Mouse (Mus musculus) liver, embryonic 13.5 days (tissue): ENCODE measurements around the gene Atf2. TPM values are rescaled to one million over a fixed set of nuclear protein-coding genes. Genes with fewer than 3 reads are reported as not detected.

Source experiments
- ATAC-seq: fragments of 200-750 bp; cut with Nextera tagmentation; 2 replicates; pipeline ENCODE4 v1.8.0; 2017; ENCODE audit warnings: low read depth, mild to moderate bottlenecking, moderate number of reproducible peaks, moderate library complexity
- DNase-seq: peaks from one replicate; pipeline ENCODE4 v3.0.0; 2022
- H3K27ac ChIP-seq: fragments of 300-500 bp; sonication (generic); 2 replicates; pipeline ENCODE4 v1.5.1; 2015; ENCODE audit warnings: moderate library complexity, mild to moderate bottlenecking, inconsistent platforms
- H3K27me3 ChIP-seq: fragments of 300-500 bp; sonication (generic); 2 replicates; pipeline ENCODE4 v1.6.1; 2015; ENCODE audit warnings: mild to moderate bottlenecking, inconsistent platforms
- H3K36me3 ChIP-seq: fragments of 300-500 bp; sonication (generic); 2 replicates; pipeline ENCODE4 v1.6.1; 2015; ENCODE audit warnings: mild to moderate bottlenecking, inconsistent platforms
- H3K4me1 ChIP-seq: fragments of 300-500 bp; sonication (generic); replicated peaks from 2 replicates; pipeline ENCODE4 v1.6.1; 2015; ENCODE audit warnings: inconsistent platforms
- H3K4me2 ChIP-seq: fragments of 300-500 bp; sonication (generic); 2 replicates; pipeline ENCODE4 v1.6.1; 2015; ENCODE audit warnings: inconsistent platforms, mild to moderate bottlenecking, moderate library complexity
- H3K4me3 ChIP-seq: fragments of 300-500 bp; sonication (generic); replicated peaks from 2 replicates; pipeline ENCODE4 v1.5.1; 2015; ENCODE audit warnings: mild to moderate bottlenecking, inconsistent platforms
- H3K9ac ChIP-seq: fragments of 300-500 bp; sonication (generic); 2 replicates; pipeline ENCODE4 v1.6.1; 2015; ENCODE audit warnings: mild to moderate bottlenecking, inconsistent platforms
- H3K9me3 ChIP-seq: fragments of 300-500 bp; sonication (generic); replicated peaks from 2 replicates; pipeline ENCODE4 v1.6.1; 2016; ENCODE audit warnings: inconsistent platforms
- whole genome bisulfite sequencing: fragments of 180-500 bp; shearing (Covaris S2); methylation state at CpG from one replicate; pipeline ENCODE4 v1.1.7; 2015; ENCODE audit not compliant: insufficient replicate concordance; 5-methylcytosine and 5-hydroxymethylcytosine counted together
- polyA plus RNA-seq: library from polyadenylated mRNA; unstranded; fragments of >200 nt; fragmentation: Nextera tagmentation; extraction: Ambion mirVana; gene quantifications from 2 replicates; pipeline ENCODE4 v1.2.1, GENCODE M21; 2015

Atf2 gene
- polyA plus RNA-seq, 1 experiment from 2014 or later = 18.5 TPM

DNA sequence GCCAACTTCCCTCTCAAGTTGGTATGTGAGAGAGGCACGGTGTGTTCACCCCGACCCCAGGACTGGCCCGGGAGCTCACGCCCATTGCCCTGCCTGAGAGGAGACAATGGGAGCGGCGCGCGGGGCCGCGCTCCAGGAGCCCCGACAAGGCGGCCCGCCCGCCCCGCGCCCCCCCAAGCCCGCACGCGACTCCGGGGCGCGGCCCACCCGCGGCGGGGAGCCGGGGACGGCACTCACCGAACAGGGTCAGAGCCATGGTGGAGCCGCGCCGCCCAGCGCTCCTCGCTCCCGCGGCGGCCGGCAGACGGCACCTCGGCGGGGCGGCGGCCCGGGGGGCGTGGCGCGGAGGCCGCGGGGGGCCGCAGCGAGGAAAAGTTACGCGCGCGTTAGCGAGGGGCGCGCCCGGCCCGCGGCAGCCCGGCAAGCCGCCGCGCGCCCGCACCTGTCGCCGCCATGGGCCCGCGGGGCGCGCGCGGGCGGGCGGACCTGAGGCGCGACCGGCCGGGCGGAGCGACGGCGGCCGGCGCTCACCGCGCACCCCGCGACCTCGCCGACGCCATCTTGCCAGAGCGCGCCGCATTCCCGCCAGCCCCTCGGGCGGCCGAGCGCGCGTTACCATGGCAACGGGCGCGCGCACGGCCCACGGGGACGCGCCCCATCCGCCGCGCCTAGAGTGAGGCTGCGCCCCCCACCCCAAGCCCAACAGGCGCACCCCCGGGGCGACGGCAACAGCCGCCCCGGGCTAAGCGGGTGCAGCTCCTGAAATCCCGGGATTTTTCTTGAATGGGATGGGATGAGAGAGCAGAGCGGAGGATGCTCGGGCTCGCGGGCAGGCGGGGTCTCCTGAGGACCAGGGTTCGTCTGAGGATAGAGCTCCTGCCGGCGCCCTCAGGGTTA lies 117.4 kb downstream of the Atf2 start, which contains the start of gene Chn1:
TSS of gene Chn1 (minus strand) at position 561 of the 897 bp plus-strand sequence.
- no peaks in the 10 kb centered on the region for H3K9me3 ChIP-seq
- no peak within 1 kb of the TSS for H3K27ac ChIP-seq
- no peaks in the 10 kb centered on the region for H3K36me3 ChIP-seq
- peak within 1 kb of the TSS; percentile 63 for H3K9ac ChIP-seq
- ATAC-seq = peak; percentile 64
- peaks cover 10% of the 10 kb centered on the region for H3K4me1 ChIP-seq
- peak within 1 kb of the TSS; percentile 92 for H3K4me2 ChIP-seq
- peak; percentile 19 for DNase-seq
- peak within 1 kb of the TSS; percentile 73 for H3K4me3 ChIP-seq
- WGBS = under 1% methylated on average over 118 of the region's 131 CpGs
- H3K27me3 ChIP-seq = peaks cover 72% of the 10 kb centered on the region

DNA sequence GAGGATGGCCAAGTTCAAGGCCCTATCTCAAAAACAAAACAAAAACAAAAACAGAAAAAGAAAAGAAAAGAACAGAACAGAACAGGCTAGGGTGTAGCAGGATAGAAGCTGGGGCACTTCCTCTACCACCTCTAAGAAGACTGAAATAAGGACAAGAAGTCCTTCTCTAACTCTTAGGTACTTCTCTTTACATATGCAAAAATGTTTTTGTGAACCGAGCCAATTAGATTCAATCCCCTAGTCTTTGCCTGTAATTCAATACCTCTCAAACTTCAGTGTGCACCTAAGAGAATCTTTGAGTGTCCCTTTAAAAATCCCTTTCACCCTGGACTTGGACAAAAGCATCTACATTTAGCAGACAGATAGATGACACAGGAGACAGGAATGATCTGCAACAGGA lies 119.5 kb downstream of the Atf2 start:
- H3K27me3 ChIP-seq = peaks cover 60% of the 10 kb centered on the region
- ATAC-seq = no peak

DNA sequence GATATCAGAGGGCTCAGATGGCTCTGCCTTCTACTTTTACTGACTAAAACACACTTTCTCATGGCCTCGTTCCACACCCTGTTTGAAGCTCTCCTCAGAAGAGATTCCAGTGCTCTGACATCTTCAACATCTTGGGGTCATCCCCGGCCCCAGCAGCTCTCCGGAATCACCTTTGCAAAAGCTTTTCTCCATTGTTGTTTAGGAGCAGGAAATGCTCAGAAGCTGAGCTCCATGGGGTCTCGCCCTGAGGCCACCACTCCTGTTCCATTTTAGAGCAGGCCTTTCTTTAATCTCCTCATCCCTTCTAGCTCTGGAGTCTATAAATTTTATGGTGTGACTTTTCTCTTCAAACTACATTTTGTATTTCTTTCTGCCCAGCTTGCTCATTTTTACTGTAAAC lies 123.8 kb downstream of the Atf2 start:
- WGBS = 62% methylated on average over 4 of the region's 4 CpGs
- ATAC-seq = no peak
- DNase-seq = no peak
- Histone ChIP-seq H3K9me3 (no peaks in the 10 kb centered on the region), H3K4me1 (no peaks in the 10 kb centered on the region), H3K4me2 (no peak overlapping the region), H3K9ac (no peak overlapping the region), H3K27ac (no peak overlapping the region), H3K36me3 (no peaks in the 10 kb centered on the region), H3K27me3 (peaks cover 18% of the 10 kb centered on the region), H3K4me3 (no peak overlapping the region)

More for the DNA sequence above, 119.5 kb downstream of the Atf2 start:
- H3K4me2 ChIP-seq = no peak overlapping the region
- H3K9ac ChIP-seq = no peak overlapping the region
- no peak overlapping the region for H3K4me3 ChIP-seq
- no peaks in the 10 kb centered on the region for H3K9me3 ChIP-seq
- peaks cover 10% of the 10 kb centered on the region for H3K4me1 ChIP-seq
- WGBS = 25% methylated on average over 1 of the region's 1 CpGs
- no peak overlapping the region for H3K27ac ChIP-seq
- no peak for DNase-seq
- no peaks in the 10 kb centered on the region for H3K36me3 ChIP-seq

Other genes with a start within 250 kb of the Atf2 start
- gene Chn1, start 117.3 kb downstream of the Atf2 start, polyA plus RNA-seq = 0.96 and 1.1 TPM in 2 replicates
- gene Atp5g3, start 18.7 kb upstream of the Atf2 start, polyA plus RNA-seq = 848 and 919 TPM in 2 replicates